Mouse (Mus musculus) intestine, embryonic 16.5 days (tissue): ENCODE measurements around the gene Ttc23. TPM values are rescaled to one million over a fixed set of nuclear protein-coding genes. Genes with fewer than 3 reads are reported as not detected.

ENCODE experiments used
- ATAC-seq: fragments of 200-750 bp; cut with Nextera tagmentation; 2 replicates; pipeline ENCODE4 v1.8.0; 2017; ENCODE audit warnings: moderate TSS enrichment, moderate library complexity
- H3K27ac ChIP-seq: fragments of 300-500 bp; sonication (generic); 2 replicates; pipeline ENCODE4 v1.5.1; 2014; ENCODE audit warnings: mild to moderate bottlenecking, low read length
- H3K27me3 ChIP-seq: fragments of 300-500 bp; sonication (generic); replicated peaks from 2 replicates; pipeline ENCODE4 v1.6.1; 2014; ENCODE audit warnings: low read length, control low read depth, mixed read lengths; ENCODE audit not compliant: control insufficient read depth, insufficient read depth
- H3K36me3 ChIP-seq: fragments of 300-500 bp; sonication (generic); 2 replicates; pipeline ENCODE4 v1.6.1; 2014; ENCODE audit warnings: low read length, control low read depth; ENCODE audit not compliant: control insufficient read depth, insufficient read depth
- H3K4me1 ChIP-seq: fragments of 300-500 bp; sonication (generic); 2 replicates; pipeline ENCODE4 v1.6.1; 2014; ENCODE audit warnings: low read length, control low read depth, mixed read lengths; ENCODE audit not compliant: control insufficient read depth, insufficient read depth
- H3K4me2 ChIP-seq: fragments of 300-500 bp; sonication (generic); 2 replicates; pipeline ENCODE4 v1.6.1; 2014; ENCODE audit warnings: low read depth, low read length, control low read depth
- H3K4me3 ChIP-seq: fragments of 300-500 bp; sonication (generic); 2 replicates; pipeline ENCODE4 v1.5.1; 2014; ENCODE audit warnings: mild to moderate bottlenecking, low read length
- H3K9ac ChIP-seq: fragments of 300-500 bp; sonication (generic); 2 replicates; pipeline ENCODE4 v1.6.1; 2014; ENCODE audit warnings: low read depth, low read length
- H3K9me3 ChIP-seq: fragments of 300-500 bp; sonication (generic); 2 replicates; pipeline ENCODE4 v1.6.1; 2016; ENCODE audit warnings: low read length, control low read depth; ENCODE audit not compliant: control insufficient read depth
- WGBS: fragments of 180-500 bp; shearing (Covaris S2); extraction: QIAGEN DNeasy Blood & Tissue Kit; methylation state at CpG from one replicate; pipeline ENCODE4 v1.1.7; 2014; 5-methylcytosine and 5-hydroxymethylcytosine counted together
- polyA plus RNA-seq: library from polyadenylated mRNA; unstranded; fragments of >200 nt; fragmentation: Nextera tagmentation; extraction: Ambion mirVana; gene quantifications from 2 replicates; pipeline ENCODE4 v1.2.1, GENCODE M21; 2015

Gene Ttc23
- polyA plus RNA-seq, 1 experiment from 2014 or later, result 18.2 TPM

DNA sequence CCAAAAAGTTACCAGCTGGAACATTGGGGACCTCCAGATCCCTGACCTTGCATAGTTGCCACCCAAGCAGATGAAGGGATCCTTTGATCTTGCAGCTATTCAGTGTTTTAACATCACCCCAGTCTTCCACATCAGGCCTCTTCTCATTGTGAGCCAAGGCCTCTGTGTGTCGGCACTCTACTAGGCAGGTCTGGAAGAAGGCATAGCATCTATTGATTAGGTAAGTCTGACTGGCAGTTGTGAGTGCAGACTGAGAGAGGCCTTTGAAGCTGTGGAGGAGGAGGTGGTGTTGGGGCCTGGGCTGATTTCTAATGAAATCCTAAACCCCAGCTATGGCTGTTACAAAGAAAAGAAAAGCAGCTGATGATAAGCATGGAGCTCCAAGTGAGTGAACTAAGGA lies 8.0 kb downstream of the Ttc23 start:
- Histone ChIP-seq H3K9me3 (no peaks in the 10 kb centered on the region), H3K4me2 (no peak overlapping the region), H3K9ac (0 out of 2 replicates have a peak overlapping the region, but pooled peaks have one; percentile 37), H3K4me3 (no peak overlapping the region), H3K27ac (no peak overlapping the region), H3K36me3 (no peaks in the 10 kb centered on the region), H3K4me1 (peaks cover 10% of the 10 kb centered on the region), H3K27me3 (no peaks in the 10 kb centered on the region)
- WGBS, result 14% methylated on average over 1 of the region's 1 CpGs
- ATAC-seq, result peak; percentile 60; the same call in 1 of the 2 replicates

DNA sequence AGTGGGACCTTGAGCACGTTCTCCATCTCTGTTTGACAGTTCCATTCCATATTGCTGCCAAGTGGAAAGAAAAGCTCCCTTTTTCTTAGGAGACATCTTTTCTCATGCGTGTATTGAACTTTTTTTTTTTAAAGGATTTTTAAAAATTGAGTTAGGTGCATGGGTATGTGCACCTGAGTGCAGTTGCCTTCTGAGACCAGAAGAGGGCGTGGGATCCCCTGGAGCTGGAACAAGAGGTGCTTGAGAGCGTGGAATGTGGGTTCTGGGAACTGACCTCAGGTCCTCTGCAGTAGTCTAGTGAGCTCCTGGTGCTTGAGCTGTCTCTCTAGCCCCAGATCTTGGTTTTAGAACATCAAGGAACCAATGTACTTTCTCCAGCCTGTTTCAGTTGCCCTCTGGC lies 10.9 kb downstream of the Ttc23 start:
- Histone ChIP-seq H3K36me3 (no peaks in the 10 kb centered on the region), H3K4me3 (no peak overlapping the region), H3K27ac (no peak overlapping the region), H3K9me3 (no peaks in the 10 kb centered on the region), H3K4me1 (peaks cover 13% of the 10 kb centered on the region), H3K9ac (no peak overlapping the region), H3K4me2 (no peak overlapping the region), H3K27me3 (no peaks in the 10 kb centered on the region)
- no peak for ATAC-seq
- WGBS, result 87% methylated on average over 4 of the region's 4 CpGs

DNA sequence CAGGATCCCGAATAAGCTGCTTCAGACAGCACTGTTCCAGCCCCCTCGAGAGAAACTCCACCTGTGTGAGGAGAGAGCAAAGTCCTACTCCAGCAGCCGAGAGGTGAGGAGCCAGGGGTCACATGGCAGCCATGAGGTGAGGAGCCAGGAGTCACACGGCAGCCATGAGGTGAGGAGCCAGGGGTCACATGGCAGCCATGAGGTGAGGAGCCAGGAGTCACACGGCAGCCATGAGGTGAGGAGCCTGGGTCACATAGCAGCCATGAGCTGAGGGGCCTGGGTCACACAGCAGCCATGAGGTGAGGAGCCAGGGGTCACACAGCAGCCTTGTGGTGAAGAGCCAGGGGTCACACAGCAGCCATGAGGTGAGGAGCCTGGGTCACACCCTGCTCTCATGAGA lies 15.2 kb downstream of the Ttc23 start:
- Histone ChIP-seq H3K9me3 (no peaks in the 10 kb centered on the region), H3K4me1 (peaks cover 3% of the 10 kb centered on the region; the same call in 1 of the 2 replicates), H3K4me3 (no peak overlapping the region), H3K27me3 (no peaks in the 10 kb centered on the region), H3K4me2 (no peak overlapping the region), H3K36me3 (no peaks in the 10 kb centered on the region), H3K27ac (no peak overlapping the region), H3K9ac (no peak overlapping the region)
- WGBS, result 68% methylated on average over 5 of the region's 5 CpGs
- ATAC-seq, result peak; percentile 72

DNA sequence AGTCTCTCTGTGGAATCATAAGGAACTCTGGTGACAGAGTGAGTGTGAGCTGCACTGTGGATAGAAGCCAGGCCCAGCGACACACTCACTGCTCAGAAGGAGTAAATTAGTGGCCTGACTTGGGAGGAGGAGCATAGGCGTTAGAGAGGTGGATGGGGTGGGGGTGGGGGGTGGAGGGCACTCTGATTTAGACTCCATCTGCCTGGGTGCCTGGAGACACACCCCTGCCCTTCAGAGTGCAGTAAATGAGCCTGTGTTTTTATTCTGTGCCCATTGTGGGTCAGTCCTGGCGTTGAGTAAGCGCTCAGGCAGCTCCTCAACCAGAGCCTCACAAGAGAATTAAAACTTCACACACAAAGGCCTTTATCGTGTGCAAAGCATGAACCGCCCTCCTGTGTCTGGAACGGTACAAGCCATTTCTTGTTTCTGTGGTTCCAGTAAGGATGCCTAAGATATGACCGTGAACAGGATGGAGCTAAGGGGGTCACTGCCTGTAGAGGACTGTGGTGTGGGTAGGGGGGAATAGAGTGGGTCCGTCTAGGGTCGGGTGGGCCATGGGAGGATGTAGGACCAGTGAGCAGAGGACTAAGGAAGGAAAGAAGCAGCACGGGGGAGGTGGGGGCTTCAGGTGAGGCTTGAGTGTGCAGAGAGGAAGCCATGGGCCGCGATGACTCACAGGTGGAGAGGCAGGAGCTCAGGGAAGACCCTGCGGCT lies 16.9 kb downstream of the Ttc23 start:
- WGBS, result 82% methylated on average over 14 of the region's 14 CpGs
- Histone ChIP-seq H3K27ac (no peak overlapping the region), H3K36me3 (no peaks in the 10 kb centered on the region), H3K9me3 (no peaks in the 10 kb centered on the region), H3K4me1 (peaks cover 3% of the 10 kb centered on the region; the same call in 1 of the 2 replicates), H3K4me2 (no peak overlapping the region), H3K27me3 (no peaks in the 10 kb centered on the region), H3K9ac (no peak overlapping the region), H3K4me3 (no peak overlapping the region)
- ATAC-seq, result no peak

DNA sequence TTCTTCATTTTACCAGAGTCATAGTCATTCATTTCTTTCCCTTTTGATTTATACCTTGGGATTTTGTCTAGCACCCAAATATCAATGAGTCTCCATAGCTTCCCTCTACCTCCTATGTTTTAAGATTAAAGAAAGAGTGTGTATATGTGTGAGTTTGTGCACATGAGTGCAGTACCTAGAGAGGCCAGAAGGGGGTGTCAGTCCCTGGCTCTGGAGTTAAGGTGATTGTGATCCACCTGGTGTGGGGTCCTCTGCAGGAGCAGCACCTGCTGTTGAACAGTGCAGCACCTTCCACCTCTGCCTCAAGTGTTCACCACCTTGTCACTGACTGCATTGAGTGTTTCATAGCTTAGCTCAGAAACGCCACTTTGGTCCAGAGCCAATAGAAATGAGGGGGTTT lies 23.8 kb downstream of the Ttc23 start:
- H3K9ac ChIP-seq, result no peak overlapping the region
- H3K9me3 ChIP-seq, result no peaks in the 10 kb centered on the region
- H3K27ac ChIP-seq, result no peak overlapping the region
- H3K4me1 ChIP-seq, result no peaks in the 10 kb centered on the region
- no peak overlapping the region for H3K4me3 ChIP-seq
- H3K4me2 ChIP-seq, result no peak overlapping the region
- ATAC-seq, result no peak
- H3K27me3 ChIP-seq, result no peaks in the 10 kb centered on the region
- WGBS, result 96% methylated on average over 1 of the region's 1 CpGs
- H3K36me3 ChIP-seq, result peaks cover 7% of the 10 kb centered on the region

DNA sequence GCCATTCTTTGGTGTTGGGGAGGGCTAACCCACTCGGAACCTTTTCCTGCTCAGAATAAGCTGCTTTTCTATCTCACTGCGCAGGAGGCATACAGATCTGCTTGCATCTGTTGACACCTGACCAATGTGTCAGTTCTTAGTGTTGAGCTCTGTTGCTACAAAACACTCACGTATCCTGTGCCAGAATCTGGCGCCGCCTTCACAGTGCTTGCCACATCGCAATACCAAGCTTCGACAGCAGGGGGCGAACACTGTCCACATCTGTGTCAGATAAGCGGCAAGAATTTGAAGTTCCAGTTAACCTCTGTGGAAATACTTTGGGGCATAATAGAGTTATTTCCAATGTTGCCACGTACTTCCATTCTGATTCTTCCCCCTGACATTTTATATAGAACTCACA lies 25.4 kb downstream of the Ttc23 start:
- no peak overlapping the region for H3K27ac ChIP-seq
- ATAC-seq, result peak; percentile 72
- peaks cover 7% of the 10 kb centered on the region for H3K36me3 ChIP-seq
- no peak overlapping the region for H3K4me2 ChIP-seq
- H3K27me3 ChIP-seq, result no peaks in the 10 kb centered on the region
- H3K9ac ChIP-seq, result no peak overlapping the region
- H3K4me1 ChIP-seq, result no peaks in the 10 kb centered on the region
- H3K4me3 ChIP-seq, result no peak overlapping the region
- WGBS, result 9% methylated on average over 10 of the region's 10 CpGs
- no peaks in the 10 kb centered on the region for H3K9me3 ChIP-seq

DNA sequence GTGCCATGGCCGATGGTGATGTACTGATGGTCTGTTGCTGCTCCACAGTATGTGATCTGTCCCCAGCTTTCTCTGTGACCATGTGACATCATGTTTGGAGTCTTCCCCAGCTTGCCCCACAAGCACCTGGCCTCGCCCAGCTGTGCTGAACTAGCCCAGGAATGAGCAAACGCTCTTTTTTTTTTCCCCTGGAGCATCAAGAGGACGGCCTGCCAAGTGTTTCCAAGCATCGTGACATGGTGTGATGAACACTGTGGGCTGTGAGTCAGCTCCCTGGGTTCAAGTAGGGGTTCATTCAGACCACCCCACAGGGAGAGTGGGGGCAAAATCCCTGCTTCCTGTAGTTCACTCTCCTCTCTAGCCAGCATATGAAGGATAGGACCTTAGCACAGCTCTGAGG lies 26.4 kb downstream of the Ttc23 start:
- WGBS, result 85% methylated on average over 5 of the region's 5 CpGs
- no peak for ATAC-seq
- no peak overlapping the region for H3K4me2 ChIP-seq
- no peak overlapping the region for H3K9ac ChIP-seq
- H3K4me3 ChIP-seq, result no peak overlapping the region
- H3K27ac ChIP-seq, result no peak overlapping the region
- no peaks in the 10 kb centered on the region for H3K27me3 ChIP-seq
- no peaks in the 10 kb centered on the region for H3K9me3 ChIP-seq
- H3K4me1 ChIP-seq, result no peaks in the 10 kb centered on the region
- peaks cover 7% of the 10 kb centered on the region for H3K36me3 ChIP-seq

DNA sequence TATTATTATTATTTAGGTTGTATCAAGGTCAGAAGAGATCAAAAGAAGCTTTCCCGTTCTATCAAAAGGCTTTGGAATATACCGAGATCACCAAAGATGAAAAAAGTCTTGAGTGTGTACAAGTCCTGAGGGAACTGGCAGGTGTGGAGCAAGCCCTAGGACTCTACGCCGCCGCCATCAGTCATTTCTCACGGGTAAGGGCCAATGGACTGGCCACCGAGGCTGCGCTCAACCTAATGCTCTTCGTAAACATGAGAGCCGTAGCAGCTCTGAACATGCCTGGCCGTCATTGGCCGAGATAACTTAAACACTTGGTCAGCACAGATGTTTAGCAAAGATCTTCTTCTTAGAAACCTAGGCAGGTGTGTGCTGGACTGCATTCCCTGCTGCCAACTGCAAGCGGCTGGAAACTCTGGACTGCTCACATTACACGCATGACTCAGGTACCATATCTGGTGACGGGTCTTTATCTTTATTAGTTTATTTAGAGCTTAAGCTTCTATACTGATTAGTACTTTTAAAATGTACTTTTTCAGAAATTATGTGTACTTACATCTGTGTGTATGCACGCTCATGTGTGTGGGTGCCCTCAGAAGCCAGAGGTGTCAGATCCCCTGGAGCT lies 31.8 kb downstream of the Ttc23 start:
- no peak overlapping the region for H3K27ac ChIP-seq
- H3K4me2 ChIP-seq, result no peak overlapping the region
- peak; percentile 80 for ATAC-seq
- no peak overlapping the region for H3K4me3 ChIP-seq
- H3K36me3 ChIP-seq, result no peaks in the 10 kb centered on the region
- H3K4me1 ChIP-seq, result no peaks in the 10 kb centered on the region; the same call in 1 of the 2 replicates
- no peak overlapping the region for H3K9ac ChIP-seq
- no peaks in the 10 kb centered on the region for H3K27me3 ChIP-seq
- WGBS, result 59% methylated on average over 16 of the region's 16 CpGs
- no peaks in the 10 kb centered on the region for H3K9me3 ChIP-seq

DNA sequence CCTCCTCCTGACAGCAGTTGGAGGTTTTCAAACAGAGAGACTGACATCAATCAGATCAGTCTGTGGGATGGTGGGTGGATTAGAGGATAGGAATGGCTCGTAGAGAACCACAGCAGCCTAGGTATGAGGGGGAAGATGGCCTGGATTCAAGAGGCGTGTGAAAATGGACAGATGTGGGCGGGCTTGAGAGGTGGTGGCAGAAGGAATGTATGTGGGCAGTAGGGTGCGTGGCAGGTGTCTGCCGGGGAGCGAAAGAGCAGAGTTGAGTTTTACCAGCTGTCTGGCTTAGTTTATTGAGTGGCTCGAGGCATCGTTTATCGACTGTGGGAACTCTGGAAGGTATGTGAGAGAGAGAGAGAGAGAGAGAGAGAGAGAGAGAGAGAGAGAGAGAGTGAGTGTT lies 33.9 kb downstream of the Ttc23 start:
- no peaks in the 10 kb centered on the region for H3K27me3 ChIP-seq
- H3K9me3 ChIP-seq, result no peaks in the 10 kb centered on the region
- H3K4me1 ChIP-seq, result no peaks in the 10 kb centered on the region; the same call in 1 of the 2 replicates
- no peak overlapping the region for H3K4me2 ChIP-seq
- peak; percentile 33; the same call in 1 of the 2 replicates for ATAC-seq
- H3K36me3 ChIP-seq, result 0 out of 2 replicates have a peak, but pooled peaks cover 3% of the 10 kb centered on the region
- no peak overlapping the region for H3K27ac ChIP-seq
- no peak overlapping the region for H3K9ac ChIP-seq
- no peak overlapping the region for H3K4me3 ChIP-seq
- WGBS, result 63% methylated on average over 9 of the region's 9 CpGs
